Mouse (Mus musculus) CD4-positive naive resting alpha-beta T cell, adult 76 days (primary cell): ENCODE results near the gene Ogfod1. TPM values are rescaled to one million over a fixed set of nuclear protein-coding genes. Genes with fewer than 3 reads are reported as not detected.

Source experiments
- total RNA-seq: library from RNA; stranded (reverse); gene quantifications from one replicate; pipeline ENCODE4 v1.2.4, GENCODE M21; 2023

Ogfod1 gene
- total RNA-seq, result 11.3 TPM

GRCm38 (mm10) chr8:94036944-94037524 is at the start of gene Ogfod1, which contains the start of gene Nudt21:
Gene Ogfod1, plus strand, starts transcription at chr8:94037198.
Gene Nudt21, minus strand, starts transcription at chr8:94037031.

GRCm38 (mm10) chr8:94012013-94012951 is 24.7 kb upstream of the Ogfod1 start, which contains the start of gene Amfr:
Gene Amfr, minus strand, starts transcription at chr8:94012842.

GRCm38 (mm10) chr8:94098081-94098974 is 61.3 kb downstream of the Ogfod1 start, which contains the start of gene Bbs2:
Gene Bbs2, minus strand, starts transcription at chr8:94098928.

Other genes with a start within 250 kb of the Ogfod1 start
- gene Gnao1, start 227.2 kb upstream of the Ogfod1 start, total RNA-seq, result 0.97 TPM
- 60.8 TPM for gene Amfr, start 24.4 kb upstream of the Ogfod1 start, total RNA-seq
- gene Nudt21, start 167 bp upstream of the Ogfod1 start, total RNA-seq, result 58.4 TPM
- gene Bbs2, start 61.7 kb downstream of the Ogfod1 start, total RNA-seq, result 20.0 TPM
- gene Mt4, start 100.0 kb downstream of the Ogfod1 start, total RNA-seq, result not detected
- not detected for gene Mt3, start 115.4 kb downstream of the Ogfod1 start, total RNA-seq
- not detected for gene Mt2, start 135.5 kb downstream of the Ogfod1 start, total RNA-seq
- 5.0 TPM for gene Mt1, start 141.9 kb downstream of the Ogfod1 start, total RNA-seq
- 30.6 TPM for gene Nup93, start 177.4 kb downstream of the Ogfod1 start, total RNA-seq